Mouse (Mus musculus): ENCODE results near the gene B3gnt7. TPM values are rescaled to one million over a fixed set of nuclear protein-coding genes. Genes with fewer than 3 reads are reported as not detected.
"Not testable (repeated sequence)": the region's sequence is repeated elsewhere in the genome, so short reads cannot be mapped to it uniquely, and the experiment has no call there.

The B3gnt7 gene
- polyA plus RNA-seq, 1 experiment, result not detected

DNA sequence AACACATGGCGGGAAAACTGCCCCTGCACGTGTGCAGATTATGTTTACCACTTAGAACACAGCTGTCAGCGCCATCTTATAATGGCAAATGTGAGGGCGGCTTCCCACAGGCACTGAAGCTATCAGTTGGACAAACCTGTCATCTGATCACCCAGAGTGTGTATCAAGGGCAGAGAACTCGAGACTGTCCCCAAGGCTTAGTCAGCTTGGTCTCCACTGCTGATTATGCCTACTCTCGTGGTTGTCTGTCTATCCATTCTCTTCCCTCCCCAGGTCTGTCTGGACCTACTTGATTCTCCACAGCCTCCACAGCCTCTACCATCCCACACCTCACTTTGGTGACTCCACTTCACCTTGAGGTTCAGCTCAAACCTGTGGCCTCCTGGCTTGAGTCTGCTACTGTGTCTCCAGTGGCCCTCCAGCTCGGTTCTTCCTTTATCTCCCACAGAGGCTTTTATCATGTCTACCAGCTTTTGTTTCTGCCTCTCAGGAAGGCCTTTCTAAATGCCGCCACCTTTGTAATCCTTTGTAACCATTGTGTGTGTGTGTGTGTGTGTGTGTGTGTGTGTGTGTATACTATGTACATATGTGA lies 18.3 kb downstream of the B3gnt7 start:
- Histone ChIP-seq H3K36me3 (ENCODE audit: control insufficient read depth, insufficient read depth) (no peaks in the 10 kb centered on the region), H3K79me2 (ENCODE audit: control insufficient read depth, insufficient read depth) (no peaks in the 10 kb centered on the region), H3K4me3 (no peak overlapping the region), H3K27me3 (ENCODE audit: control insufficient read depth, insufficient read depth, insufficient read length) (no peaks in the 10 kb centered on the region), H3K4me2 (ENCODE audit: low read depth) (no peak overlapping the region), H3ac (ENCODE audit: control insufficient read depth, insufficient read length) (no peak overlapping the region)
- TF ChIP-seq POLR2AphosphoS2 (IDR thresholded peaks at IDR 0.05; ENCODE audit: insufficient read length, low read depth) (no peak), REST (IDR thresholded peaks at IDR 0.05; ENCODE audit: insufficient read depth, insufficient read length) (no peak), TCF12 (IDR thresholded peaks at IDR 0.05; ENCODE audit: insufficient read depth, poor library complexity, severe bottlenecking) (no peak), MAX (IDR thresholded peaks at IDR 0.05; ENCODE audit: low read depth) (no peak), MYOD1 (IDR thresholded peaks at IDR 0.05; ENCODE audit: control insufficient read depth in 1 of 3, insufficient read length in 2 of 3, low read depth in 2 of 3) (no peak), E2F4 (IDR thresholded peaks at IDR 0.05; ENCODE audit: insufficient read depth) (no peak), TCF3 (IDR thresholded peaks at IDR 0.05; ENCODE audit: insufficient read length, low read depth) (no peak), MYOG (IDR thresholded peaks at IDR 0.05; ENCODE audit: control insufficient read depth in 1 of 3, insufficient read depth in 1 of 3, insufficient read length in 2 of 3, low read depth in 2 of 3) (no peak), CEBPB (IDR thresholded peaks at IDR 0.05; ENCODE audit: insufficient read depth, poor library complexity, severe bottlenecking) (no peak)

DNA sequence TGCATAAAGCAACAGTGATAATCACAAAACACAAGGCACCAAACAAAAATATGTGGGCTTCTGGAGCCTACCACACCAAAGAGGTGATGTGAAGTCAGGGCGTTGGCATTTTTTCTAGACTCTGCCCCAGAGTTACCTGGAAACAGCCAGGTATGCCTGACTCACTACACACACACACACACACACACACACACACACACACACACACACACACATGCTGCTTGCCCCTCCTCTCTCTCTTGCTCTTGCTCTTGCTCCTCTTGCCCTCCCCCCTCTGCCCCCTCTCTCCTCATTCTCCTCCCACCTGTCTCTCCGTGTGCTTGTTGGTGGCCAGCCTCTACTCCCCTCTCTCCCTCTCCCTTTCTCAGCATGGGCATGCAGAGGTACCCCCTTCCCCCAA lies 33.7 kb downstream of the B3gnt7 start:
- TF ChIP-seq MYOG (IDR thresholded peaks at IDR 0.05; ENCODE audit: control insufficient read depth in 1 of 3, insufficient read depth in 1 of 3, insufficient read length in 2 of 3, low read depth in 2 of 3) (no peak), MAX (IDR thresholded peaks at IDR 0.05; ENCODE audit: low read depth) (no peak), CEBPB (IDR thresholded peaks at IDR 0.05; ENCODE audit: insufficient read depth, poor library complexity, severe bottlenecking) (no peak), POLR2AphosphoS2 (IDR thresholded peaks at IDR 0.05; ENCODE audit: insufficient read length, low read depth) (no peak), TCF3 (IDR thresholded peaks at IDR 0.05; ENCODE audit: insufficient read length, low read depth) (no peak), E2F4 (IDR thresholded peaks at IDR 0.05; ENCODE audit: insufficient read depth) (no peak), SRF (IDR thresholded peaks at IDR 0.05; ENCODE audit: control insufficient read depth, insufficient read length, low read depth) (no peak), POLR2A (IDR thresholded peaks at IDR 0.05; ENCODE audit: insufficient read length, low read depth) (no peak), MYOD1 (IDR thresholded peaks at IDR 0.05; ENCODE audit: control insufficient read depth in 1 of 3, insufficient read length in 2 of 3, low read depth in 2 of 3) (no peak), USF1 (IDR thresholded peaks at IDR 0.05; ENCODE audit: low read depth) (no peak), TCF12 (IDR thresholded peaks at IDR 0.05; ENCODE audit: insufficient read depth, poor library complexity, severe bottlenecking) (no peak), REST (IDR thresholded peaks at IDR 0.05; ENCODE audit: insufficient read depth, insufficient read length) (no peak)
- Histone ChIP-seq H3K27me3 (ENCODE audit: control insufficient read depth, insufficient read depth, insufficient read length) (peaks cover 7% of the 10 kb centered on the region), H3K4me3 (no peak overlapping the region), H3K36me3 (ENCODE audit: control insufficient read depth, insufficient read depth) (no peaks in the 10 kb centered on the region), H3ac (ENCODE audit: control insufficient read depth, insufficient read length) (no peak overlapping the region), H3K4me2 (ENCODE audit: low read depth) (no peak overlapping the region), H3K79me2 (ENCODE audit: control insufficient read depth, insufficient read depth) (no peaks in the 10 kb centered on the region)

DNA sequence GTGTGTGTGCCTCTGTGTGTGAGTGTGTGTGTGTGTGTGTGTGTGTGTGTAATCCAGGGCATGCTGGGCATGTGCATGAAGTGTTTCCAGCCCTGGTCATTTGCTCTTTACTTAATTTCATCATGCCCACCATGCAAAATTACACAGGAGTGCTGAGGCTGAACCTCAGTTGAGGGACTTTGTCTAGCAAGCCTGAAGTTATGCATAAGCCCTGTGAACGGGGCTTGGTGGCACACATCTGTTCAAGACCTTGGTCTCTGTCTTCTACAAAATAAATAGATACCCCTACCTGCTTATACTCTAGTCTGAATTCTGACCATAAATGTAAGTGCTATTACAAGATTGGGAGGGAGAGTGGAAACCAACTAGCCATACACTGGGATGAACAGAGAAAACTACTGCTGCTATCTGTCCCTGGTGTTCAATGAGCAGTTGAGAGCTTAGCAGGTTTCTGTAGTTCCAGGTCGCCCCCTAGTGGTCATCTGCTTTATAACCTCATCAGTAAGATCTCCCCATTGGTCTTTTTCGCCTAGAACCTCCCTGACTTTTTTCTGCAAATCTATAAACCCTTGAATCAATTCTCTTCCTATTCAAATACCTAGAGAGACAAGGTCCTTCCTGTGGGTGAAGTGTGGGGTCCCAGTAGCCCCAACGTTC lies 36.7 kb downstream of the B3gnt7 start:
- peaks cover 7% of the 10 kb centered on the region for H3K27me3 ChIP-seq (ENCODE audit: control insufficient read depth, insufficient read depth, insufficient read length)
- TF ChIP-seq MYOD1 (IDR thresholded peaks at IDR 0.05; ENCODE audit: control insufficient read depth in 1 of 3, insufficient read length in 2 of 3, low read depth in 2 of 3) (no peak), TCF12 (IDR thresholded peaks at IDR 0.05; ENCODE audit: insufficient read depth, poor library complexity, severe bottlenecking) (no peak), MAX (IDR thresholded peaks at IDR 0.05; ENCODE audit: low read depth) (no peak), REST (IDR thresholded peaks at IDR 0.05; ENCODE audit: insufficient read depth, insufficient read length) (no peak)

DNA sequence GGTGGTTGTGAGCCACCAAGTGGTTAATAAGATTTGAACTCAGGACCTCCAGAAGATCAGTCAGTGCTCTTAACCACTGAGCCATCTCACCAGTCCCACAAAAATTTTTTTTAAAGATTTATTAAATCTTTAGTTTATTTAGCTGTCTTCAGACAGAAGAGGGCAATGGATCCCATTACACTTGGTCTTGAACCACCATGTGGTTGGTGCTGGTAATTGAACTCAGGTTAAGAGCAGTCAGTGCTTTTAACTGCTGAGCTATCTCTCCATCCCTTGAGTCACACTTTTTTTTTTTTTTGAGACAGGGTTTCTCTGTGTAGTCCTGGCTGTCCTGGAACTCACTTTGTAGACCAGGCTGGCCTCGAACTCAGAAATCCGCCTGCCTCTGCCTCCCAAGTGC lies 38.5 kb downstream of the B3gnt7 start:
- H3K27me3 ChIP-seq (ENCODE audit: control insufficient read depth, insufficient read depth, insufficient read length); H3K4me3 ChIP-seq; H3ac ChIP-seq (ENCODE audit: control insufficient read depth, insufficient read length); H3K79me2 ChIP-seq (ENCODE audit: control insufficient read depth, insufficient read depth); H3K4me2 ChIP-seq (ENCODE audit: low read depth): not testable (repeated sequence)
- H3K36me3 ChIP-seq (ENCODE audit: control insufficient read depth, insufficient read depth), result peaks cover 11% of the 10 kb centered on the region

More for the DNA sequence above, 36.7 kb downstream of the B3gnt7 start:
- peaks cover 3% of the 10 kb centered on the region for H3K36me3 ChIP-seq (ENCODE audit: control insufficient read depth, insufficient read depth)
- H3K4me3 ChIP-seq, result no peak overlapping the region
- no peaks in the 10 kb centered on the region for H3K79me2 ChIP-seq (ENCODE audit: control insufficient read depth, insufficient read depth)
- H3K4me2 ChIP-seq (ENCODE audit: low read depth), result no peak overlapping the region
- H3ac ChIP-seq (ENCODE audit: control insufficient read depth, insufficient read length), result no peak overlapping the region

DNA sequence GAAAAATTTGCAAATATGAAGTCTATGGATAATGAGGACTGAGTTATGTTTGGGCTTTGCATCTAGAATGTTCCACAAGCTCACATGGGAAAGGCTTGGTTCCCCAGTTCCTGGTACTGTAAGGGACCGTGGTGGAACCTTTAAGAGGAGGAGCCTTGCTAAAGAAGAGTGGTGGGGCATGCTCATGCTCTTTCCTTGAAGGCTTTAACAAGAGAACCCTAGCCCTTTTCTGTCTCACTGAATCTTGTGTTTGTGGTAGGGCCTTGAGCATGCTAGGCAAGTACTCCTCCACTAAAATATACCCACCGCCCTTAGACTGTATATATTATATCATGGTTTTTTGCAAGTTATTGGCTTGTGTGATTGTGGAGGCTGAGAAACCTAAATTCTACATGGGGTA lies 39.7 kb downstream of the B3gnt7 start:
- Histone ChIP-seq H3K4me3 (no peak overlapping the region), H3K27me3 (ENCODE audit: control insufficient read depth, insufficient read depth, insufficient read length) (no peaks in the 10 kb centered on the region), H3K36me3 (ENCODE audit: control insufficient read depth, insufficient read depth) (peaks cover 23% of the 10 kb centered on the region), H3K4me2 (ENCODE audit: low read depth) (no peak overlapping the region), H3K79me2 (ENCODE audit: control insufficient read depth, insufficient read depth) (no peaks in the 10 kb centered on the region), H3ac (ENCODE audit: control insufficient read depth, insufficient read length) (no peak overlapping the region)
- no peak for TF ChIP-seq CEBPB (IDR thresholded peaks at IDR 0.05; ENCODE audit: insufficient read depth, poor library complexity, severe bottlenecking)

Measured in myocyte (in vitro differentiated cells).